Mouse (Mus musculus) forebrain, embryonic 13.5 days (tissue): ENCODE data around the gene Arhgef25. TPM values are rescaled to one million over a fixed set of nuclear protein-coding genes. Genes with fewer than 3 reads are reported as not detected.
"Not testable (repeated sequence)": the region's sequence is repeated elsewhere in the genome, so short reads cannot be mapped to it uniquely, and the experiment has no call there.

Experiments used
- ATAC-seq: fragments of 200-750 bp; cut with Nextera tagmentation; 2 replicates; pipeline ENCODE4 v1.8.0; 2017
- H3K27ac ChIP-seq: fragments of 300-500 bp; sonication (generic); 2 replicates; pipeline ENCODE4 v1.5.1; 2015; ENCODE audit warnings: inconsistent platforms, mild to moderate bottlenecking, moderate library complexity
- H3K27me3 ChIP-seq: fragments of 300-500 bp; sonication (generic); 2 replicates; pipeline ENCODE4 v1.6.1; 2015; ENCODE audit warnings: mild to moderate bottlenecking, inconsistent platforms
- H3K36me3 ChIP-seq: fragments of 300-500 bp; sonication (generic); 2 replicates; pipeline ENCODE4 v1.6.1; 2015; ENCODE audit warnings: mild to moderate bottlenecking, inconsistent platforms; ENCODE audit not compliant: poor library complexity, severe bottlenecking
- H3K4me1 ChIP-seq: fragments of 300-500 bp; sonication (generic); 2 replicates; pipeline ENCODE4 v1.6.1; 2015; ENCODE audit warnings: inconsistent platforms
- H3K4me2 ChIP-seq: fragments of 300-500 bp; sonication (generic); 2 replicates; pipeline ENCODE4 v1.6.1; 2015; ENCODE audit warnings: inconsistent platforms, mild to moderate bottlenecking, moderate library complexity
- H3K4me3 ChIP-seq: fragments of 300-500 bp; sonication (generic); 2 replicates; pipeline ENCODE4 v1.5.1; 2015; ENCODE audit warnings: mild to moderate bottlenecking, inconsistent platforms
- H3K9ac ChIP-seq: fragments of 300-500 bp; sonication (generic); 2 replicates; pipeline ENCODE4 v1.6.1; 2015; ENCODE audit warnings: mild to moderate bottlenecking, inconsistent platforms
- H3K9me3 ChIP-seq: fragments of 300-500 bp; sonication (generic); replicated peaks from 2 replicates; pipeline ENCODE4 v1.6.1; 2016; ENCODE audit warnings: inconsistent platforms
- WGBS: fragments of 180-500 bp; shearing (Covaris S2); methylation state at CpG from one replicate; pipeline ENCODE4 v1.1.7; 2015; 5-methylcytosine and 5-hydroxymethylcytosine counted together
- polyA plus RNA-seq: library from polyadenylated mRNA; unstranded; fragments of >200 nt; fragmentation: Nextera tagmentation; extraction: Ambion mirVana; gene quantifications from 2 replicates; pipeline ENCODE4 v1.2.1, GENCODE M21; 2015

Gene Arhgef25
- polyA plus RNA-seq, 1 experiment from 2014 or later, result 25.8 TPM

- H3K27ac ChIP-seq, result no peak overlapping the region
- no peaks in the 10 kb centered on the region for H3K4me1 ChIP-seq
- no peak overlapping the region for H3K4me3 ChIP-seq
- H3K4me2 ChIP-seq, result no peak overlapping the region
- WGBS, result 80% methylated on average over 8 of the region's 8 CpGs
- no peak for ATAC-seq
- H3K27me3 ChIP-seq, result no peaks in the 10 kb centered on the region
- H3K9me3 ChIP-seq, result no peaks in the 10 kb centered on the region
- no peaks in the 10 kb centered on the region for H3K36me3 ChIP-seq
- H3K9ac ChIP-seq, result no peak overlapping the region
These were observed 46.7 kb downstream of the Arhgef25 start for GRCm38 (mm10) chr10:127143228-127143627.

DNA sequence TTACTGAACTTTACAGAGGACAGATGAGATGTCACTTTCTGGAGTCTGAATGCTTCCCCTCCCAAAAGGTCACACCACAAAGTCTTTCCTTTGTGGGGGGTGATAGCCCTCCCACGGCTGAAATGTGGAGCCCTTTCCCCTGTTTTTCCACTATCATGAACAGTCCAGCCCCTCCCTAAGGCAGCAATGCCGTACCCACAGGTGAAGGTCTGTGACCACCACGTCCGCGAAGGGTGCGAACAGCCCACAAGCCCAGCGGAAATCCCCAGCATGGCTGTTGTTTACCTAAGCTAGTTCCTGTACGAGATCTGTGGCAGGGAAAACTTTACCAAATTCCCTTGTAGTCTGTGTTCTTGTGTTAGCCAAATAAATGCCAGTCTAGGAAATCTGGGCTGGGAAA, 48.4 kb downstream of the Arhgef25 start:
- Histone ChIP-seq H3K27me3 (no peaks in the 10 kb centered on the region), H3K36me3 (no peaks in the 10 kb centered on the region), H3K9me3 (no peaks in the 10 kb centered on the region), H3K27ac (no peak overlapping the region), H3K4me2 (no peak overlapping the region), H3K4me3 (no peak overlapping the region), H3K4me1 (no peaks in the 10 kb centered on the region), H3K9ac (no peak overlapping the region)
- 87% methylated on average over 8 of the region's 8 CpGs for WGBS
- ATAC-seq, result no peak

GRCm38 (mm10) chr10:127140971-127141370, 48.9 kb downstream of the Arhgef25 start:
- no peak overlapping the region for H3K9ac ChIP-seq
- H3K9me3 ChIP-seq, result no peaks in the 10 kb centered on the region
- no peak for ATAC-seq
- 86% methylated on average over 11 of the region's 11 CpGs for WGBS
- no peak overlapping the region for H3K4me3 ChIP-seq
- H3K4me2 ChIP-seq, result no peak overlapping the region
- H3K4me1 ChIP-seq, result no peaks in the 10 kb centered on the region
- no peaks in the 10 kb centered on the region for H3K36me3 ChIP-seq
- H3K27ac ChIP-seq, result no peak overlapping the region
- no peaks in the 10 kb centered on the region for H3K27me3 ChIP-seq

DNA sequence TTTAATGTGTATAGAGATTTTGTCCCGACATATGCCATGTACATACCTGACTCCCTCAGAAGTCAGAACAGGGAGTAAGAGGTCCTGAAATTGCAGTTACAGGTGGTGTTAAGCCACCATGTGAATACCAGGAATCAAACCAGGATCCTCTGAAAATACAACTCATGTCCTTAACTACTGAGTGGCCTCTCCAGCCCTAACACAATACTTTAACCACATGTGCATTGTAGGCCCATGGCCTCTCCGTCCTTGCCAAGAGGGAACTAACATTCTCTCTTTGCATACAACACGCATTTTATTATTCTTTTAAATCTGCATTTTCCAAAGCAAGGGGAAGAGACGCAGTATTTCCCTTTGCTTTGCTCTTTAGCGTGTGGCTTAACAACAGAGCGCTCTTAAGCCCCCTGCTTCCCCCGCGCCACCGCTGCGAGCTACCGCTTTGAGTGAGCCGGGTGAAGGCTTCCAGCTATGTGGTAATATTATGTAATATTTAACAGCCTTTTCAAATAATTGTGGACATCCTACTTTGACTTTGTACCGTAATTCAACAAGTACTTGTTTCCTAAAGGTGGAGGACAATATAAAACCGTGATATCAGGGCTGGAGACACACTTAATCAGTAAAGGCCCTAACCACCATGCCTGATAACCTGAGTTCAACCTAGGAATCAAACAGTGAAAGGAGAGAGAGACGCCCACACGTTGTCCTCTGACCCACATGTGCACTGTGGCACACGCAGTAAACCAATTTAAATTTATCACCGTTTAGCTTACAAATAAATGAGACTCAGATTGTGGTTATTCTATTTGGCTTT, 51.3 kb downstream of the Arhgef25 start:
- 89% methylated on average over 18 of the region's 18 CpGs for whole genome bisulfite sequencing
- Histone ChIP-seq H3K4me2 (no peak overlapping the region), H3K4me3 (no peak overlapping the region), H3K9me3 (no peaks in the 10 kb centered on the region), H3K27ac (no peak overlapping the region), H3K36me3 (no peaks in the 10 kb centered on the region), H3K9ac (no peak overlapping the region), H3K4me1 (no peaks in the 10 kb centered on the region), H3K27me3 (no peaks in the 10 kb centered on the region)
- ATAC-seq, result no peak

GRCm38 (mm10) chr10:127137896-127138295, 52.0 kb downstream of the Arhgef25 start:
- no peak overlapping the region for H3K27ac ChIP-seq
- WGBS, result 85% methylated on average over 3 of the region's 3 CpGs
- no peaks in the 10 kb centered on the region for H3K36me3 ChIP-seq
- no peak overlapping the region for H3K4me3 ChIP-seq
- ATAC-seq, result no peak
- H3K9me3 ChIP-seq, result no peaks in the 10 kb centered on the region
- H3K4me1 ChIP-seq, result no peaks in the 10 kb centered on the region
- H3K4me2 ChIP-seq, result no peak overlapping the region
- H3K9ac ChIP-seq, result no peak overlapping the region
- no peaks in the 10 kb centered on the region for H3K27me3 ChIP-seq

- Histone ChIP-seq H3K27me3 (no peaks in the 10 kb centered on the region), H3K9me3 (no peaks in the 10 kb centered on the region), H3K9ac (no peak overlapping the region), H3K4me2 (no peak overlapping the region), H3K4me3 (no peak overlapping the region), H3K36me3 (no peaks in the 10 kb centered on the region), H3K4me1 (no peaks in the 10 kb centered on the region), H3K27ac (no peak overlapping the region)
- no peak for ATAC-seq
- 93% methylated on average over 4 of the region's 4 CpGs for WGBS
These were observed 53.4 kb downstream of the Arhgef25 start for GRCm38 (mm10) chr10:127136510-127136909.

GRCm38 (mm10) chr10:127135118-127135836, 54.6 kb downstream of the Arhgef25 start:
- WGBS, result 63% methylated on average over 8 of the region's 8 CpGs
- Histone ChIP-seq H3K27ac (no peak overlapping the region), H3K4me2 (no peak overlapping the region), H3K36me3 (no peaks in the 10 kb centered on the region), H3K9me3 (no peaks in the 10 kb centered on the region), H3K9ac (no peak overlapping the region), H3K27me3 (no peaks in the 10 kb centered on the region), H3K4me1 (no peaks in the 10 kb centered on the region), H3K4me3 (no peak overlapping the region)
- ATAC-seq, result no peak

DNA sequence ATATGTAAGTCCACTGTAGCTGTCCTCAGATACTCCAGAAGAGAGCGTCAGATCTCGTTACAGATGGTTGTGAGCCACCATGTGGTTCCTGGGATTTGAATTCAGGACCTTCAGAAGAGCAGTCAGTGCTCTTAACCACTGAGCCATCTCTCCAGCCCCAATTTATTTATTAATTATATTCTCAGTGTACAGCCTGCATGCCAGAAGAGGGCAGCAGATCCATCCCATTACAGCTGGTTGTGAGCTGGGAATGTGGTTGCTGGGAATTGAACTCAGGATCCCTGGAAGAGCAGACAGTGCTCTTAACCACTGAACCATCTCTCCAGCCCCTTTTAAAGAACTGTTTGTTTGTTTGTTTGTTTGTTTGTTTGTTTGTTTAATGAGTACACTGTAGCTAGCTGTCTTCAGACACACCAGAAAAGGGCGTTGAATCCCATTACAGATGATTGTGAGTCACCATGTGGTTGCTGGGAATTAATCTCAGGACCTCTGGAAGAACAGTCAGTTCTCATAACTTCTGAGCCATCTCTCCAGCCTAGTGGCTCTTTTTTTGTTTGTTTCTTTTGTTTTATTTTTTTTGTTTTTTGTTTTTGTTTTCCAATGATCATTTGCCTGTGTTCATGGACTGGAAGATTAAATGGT, 55.4 kb downstream of the Arhgef25 start:
- not testable (repeated sequence) for H3K9me3 ChIP-seq, H3K4me1 ChIP-seq, H3K36me3 ChIP-seq, H3K9ac ChIP-seq, H3K4me2 ChIP-seq, H3K4me3 ChIP-seq, H3K27ac ChIP-seq, H3K27me3 ChIP-seq, ATAC-seq
- WGBS, result 89% methylated on average over 3 of the region's 3 CpGs

Other genes with a start within 250 kb of the Arhgef25 start
- gene Ctdsp2, start 211.4 kb downstream of the Arhgef25 start, polyA plus RNA-seq, result 27.8 and 30.9 TPM in 2 replicates
- gene Avil, start 189.4 kb downstream of the Arhgef25 start, polyA plus RNA-seq, result 0.15 and 0.19 TPM in 2 replicates
- 74.7 and 78.4 TPM in 2 replicates for gene Tsfm, start 159.2 kb downstream of the Arhgef25 start, polyA plus RNA-seq
- gene Mettl1, start 148.7 kb downstream of the Arhgef25 start, polyA plus RNA-seq, result 29.3 and 30.0 TPM in 2 replicates
- gene Eef1akmt3, start 148.6 kb downstream of the Arhgef25 start, polyA plus RNA-seq, result 0.08 and 0.14 TPM in 2 replicates
- gene Cyp27b1, start 141.8 kb downstream of the Arhgef25 start, polyA plus RNA-seq, result 0.06 TPM in 1 of 2 replicates, not detected in the other
- gene March9, start 129.9 kb downstream of the Arhgef25 start, polyA plus RNA-seq, result 4.0 and 4.5 TPM in 2 replicates
- 2,414 and 2,431 TPM in 2 replicates for gene Cdk4, start 126.5 kb downstream of the Arhgef25 start, polyA plus RNA-seq
- 133 and 141 TPM in 2 replicates for gene Tspan31, start 119.8 kb downstream of the Arhgef25 start, polyA plus RNA-seq
- 1.5 and 1.7 TPM in 2 replicates for gene Agap2, start 114.8 kb downstream of the Arhgef25 start, polyA plus RNA-seq
- gene Os9, start 69.0 kb downstream of the Arhgef25 start, polyA plus RNA-seq, result 94.8 and 101 TPM in 2 replicates
- gene B4galnt1, start 24.9 kb downstream of the Arhgef25 start, polyA plus RNA-seq, result 15.7 and 16.7 TPM in 2 replicates
- 0.93 and 1.1 TPM in 2 replicates for gene Slc26a10, start 9.4 kb downstream of the Arhgef25 start, polyA plus RNA-seq
- 150 and 155 TPM in 2 replicates for gene Dtx3, start 5.6 kb upstream of the Arhgef25 start, polyA plus RNA-seq
- gene Pip4k2c, start 21.5 kb upstream of the Arhgef25 start, polyA plus RNA-seq, result 18.8 and 19.5 TPM in 2 replicates
- 45.4 and 47.6 TPM in 2 replicates for gene Kif5a, start 73.3 kb upstream of the Arhgef25 start, polyA plus RNA-seq
- gene Dctn2, start 76.3 kb upstream of the Arhgef25 start, polyA plus RNA-seq, result 262 and 282 TPM in 2 replicates
- 13.6 and 16.7 TPM in 2 replicates for gene Mbd6, start 98.9 kb upstream of the Arhgef25 start, polyA plus RNA-seq
- gene Mars, start 121.7 kb upstream of the Arhgef25 start, polyA plus RNA-seq, result 137 and 138 TPM in 2 replicates
- gene Arhgap9, start 131.9 kb upstream of the Arhgef25 start, polyA plus RNA-seq, result 0.39 and 0.72 TPM in 2 replicates
- 1.1 and 2.1 TPM in 2 replicates for gene Gli1, start 151.9 kb upstream of the Arhgef25 start, polyA plus RNA-seq
- 0.03 and 0.06 TPM in 2 replicates for gene Inhbe, start 164.3 kb upstream of the Arhgef25 start, polyA plus RNA-seq
- not detected in 2 replicates for gene Inhbc, start 180.3 kb upstream of the Arhgef25 start, polyA plus RNA-seq
- 35.7 and 39.3 TPM in 2 replicates for gene R3hdm2, start 190.2 kb upstream of the Arhgef25 start, polyA plus RNA-seq